Mouse (Mus musculus) v-Abl transformed pro-B cells (cell line): Measurements from ENCODE around the gene Naip1.
"Not testable (repeated sequence)": the region's sequence is repeated elsewhere in the genome, so short reads cannot be mapped to it uniquely, and the experiment has no call there.

Experiments used
- in situ Hi-C, 2 experiments: fragments of 400-800 bp; cut with MboI; formaldehyde crosslinking; loops; one replicate each; pipeline ENCODE4 v1.15.1; 2025; ENCODE audit not compliant: unreplicated experiment in 2 of 2

Gene Naip1

GRCm38 (mm10) chr13:100409181-100409580, 43.5 kb downstream of the Naip1 start:
- in situ Hi-C loops: no loop called here

- in situ Hi-C loops: no loop called here
Observed at GRCm38 (mm10) chr13:100408242-100408641, 44.4 kb downstream of the Naip1 start.

GRCm38 (mm10) chr13:100402930-100403637, 49.6 kb downstream of the Naip1 start:
- in situ Hi-C loops: not testable (repeated sequence)

GRCm38 (mm10) chr13:100391021-100391420, 61.6 kb downstream of the Naip1 start:
- in situ Hi-C loops: loop anchor here (10.0 kb wide), 2 partner anchors 276 to 526 kb away; no protein-coding TSS in a partner anchor

DNA sequence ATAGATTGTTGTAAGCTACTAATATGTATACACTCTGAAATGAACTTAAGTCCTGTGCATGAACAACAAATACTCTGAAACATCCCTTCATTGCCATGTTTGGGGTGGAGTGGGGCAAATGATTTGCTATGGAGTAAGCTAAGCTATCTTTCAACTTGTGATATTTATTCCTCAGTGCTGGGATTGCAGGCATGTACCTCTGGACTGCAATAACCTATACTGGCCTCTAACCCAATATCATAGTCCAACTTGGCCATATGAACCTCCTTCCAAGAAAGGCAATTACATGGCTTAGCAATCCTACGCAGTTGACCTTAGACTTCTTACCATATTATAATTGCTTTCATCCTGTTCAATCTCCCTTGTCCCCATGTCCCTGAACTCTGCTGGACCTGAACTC, 82.1 kb downstream of the Naip1 start:
- in situ Hi-C loops: loop anchor here in 1 of 2 experiments (10.0 kb wide), 1 partner anchor 64 kb away; no protein-coding TSS in a partner anchor
